Comparison of ENCODE assay signal across 9 mouse cellular contexts in genomic region chr6:52270494-52271480, GRCm38 (mm10). TPM values are rescaled to one million over a fixed set of nuclear protein-coding genes. Genes with fewer than 3 reads are reported as not detected.
A peak's percentile ranks its signal among the peaks of the same experiment; 100 is the strongest.
DNase-seq lines count a peak whose midpoint lies in the region; ATAC-seq and TF ChIP-seq lines count a peak whose summit lies in the region.
"Had no signal": no experiment of that assay in that cellular context is flagged by ENCODE, and none has a peak within 500 bp of the region (broad histone marks: within the 10 kb centered on the region; RNA-seq: fewer than 3 reads in every experiment).

No protein-coding gene starts in this region.

- H3K9ac ChIP-seq in kidney, embryonic 14.5 days (ENCODE audit: low read depth, low read length), result no peak overlapping the region
- H3K9ac ChIP-seq: lung, embryonic 15.5 days had no signal

- WGBS in kidney, embryonic 14.5 days, result 5% methylated on average over 23 of the region's 23 CpGs
- 18% methylated on average over 23 of the region's 23 CpGs for WGBS in lung, adult 2 months

- peaks cover 82% of the 10 kb centered on the region for H3K27me3 ChIP-seq in kidney, embryonic 14.5 days (ENCODE audit: control insufficient read depth, insufficient read depth, low read length)

- no peaks in the 10 kb centered on the region for H3K36me3 ChIP-seq in kidney, embryonic 14.5 days (ENCODE audit: control insufficient read depth, insufficient read depth, low read length)
- H3K36me3 ChIP-seq: lung, embryonic 15.5 days had no signal

- TF ChIP-seq CTCF in lung, adult 2 months (IDR thresholded peaks at IDR 0.05; ENCODE audit: insufficient read depth, low read length), result peak; percentile 79

- H3K4me1 ChIP-seq in kidney, embryonic 14.5 days (ENCODE audit: control insufficient read depth, insufficient read depth, low read length), result no peaks in the 10 kb centered on the region
- no peaks in the 10 kb centered on the region for H3K4me1 ChIP-seq in lung, adult 2 months (ENCODE audit: control insufficient read depth, insufficient read depth, low read length)
- H3K4me1 ChIP-seq: lung, embryonic 15.5 days had no signal

- no peaks in the 10 kb centered on the region for H3K9me3 ChIP-seq in kidney, embryonic 14.5 days (ENCODE audit: control insufficient read depth, low read length)
- H3K9me3 ChIP-seq: lung, embryonic 15.5 days had no signal

- 0 out of 2 replicates have a peak, but pooled peaks have one; percentile 55 for ATAC-seq in kidney, embryonic 14.5 days (ENCODE audit: low FRiP score, low TSS enrichment)

- peak; percentile 78 for DNase-seq in urinary bladder, postnatal 14 days (ENCODE audit: low spot score)
- DNase-seq in urinary bladder, adult 2 months (ENCODE audit: low spot score), result no peak
- peak; percentile 73 for DNase-seq in brain, adult 2 months (ENCODE audit: low read depth, low spot score)
- peak; percentile 67 for DNase-seq in gastrocnemius, postnatal 10 days
- DNase-seq in lung, adult 2 months, result peak; percentile 41
- DNase-seq in retina, postnatal 1 day, result peak; percentile 78

- no peak overlapping the region for H3K4me2 ChIP-seq in kidney, embryonic 14.5 days (replicated peaks; ENCODE audit: low read depth, low read length)
- H3K4me2 ChIP-seq: lung, embryonic 15.5 days had no signal

- H3K4me3 ChIP-seq in kidney, embryonic 14.5 days (ENCODE audit: low read length), result no peak overlapping the region
- H3K4me3 ChIP-seq in lung, adult 2 months (replicated peaks; ENCODE audit: extremely low read depth, low read depth, low read length), result no peak overlapping the region
- H3K4me3 ChIP-seq: erythroblast, embryonic 14.5 days; lung, embryonic 15.5 days had no signal

- no peak overlapping the region for H3K27ac ChIP-seq in kidney, embryonic 14.5 days (ENCODE audit: low read depth, low read length)
- H3K27ac ChIP-seq: lung, embryonic 15.5 days had no signal

- TF ChIP-seq POLR2A in lung, adult 2 months (IDR thresholded peaks at IDR 0.05; ENCODE audit: borderline replicate concordance, extremely low read depth, low read depth, low read length), result no peak

RNA-seq across cellular contexts. Expression of gene Hoxa13, which starts 10.1 kb away (rescaled TPM):
- 32.5 and 40.7 TPM in 2 replicates for polyA plus RNA-seq in urinary bladder, adult 2 months (2012; rRNA removed)
- total RNA-seq in gastrocnemius, postnatal 10 days (2021), result 1 to 10 TPM; 1.3 to 1.6 TPM
- polyA plus RNA-seq in kidney, embryonic 14.5 days (2014; fragmentation: Nextera tagmentation; extraction: Ambion mirVana), result not detected in 2 replicates
- polyA plus RNA-seq in lung, adult 2 months (2012; rRNA removed), result 0.22 TPM in 1 of 2 replicates, not detected in the other
- polyA plus RNA-seq: erythroblast, embryonic 14.5 days; lung, embryonic 15.5 days had no signal

RNA-seq across cellular contexts. Expression of gene Hoxa11, which starts 25.2 kb away (rescaled TPM):
- polyA plus RNA-seq in urinary bladder, adult 2 months (2012; rRNA removed), result 25.4 and 29.2 TPM in 2 replicates
- total RNA-seq in gastrocnemius, postnatal 10 days (2021), result 1 to 10 TPM; 4.4 to 5.6 TPM
- polyA plus RNA-seq in kidney, embryonic 14.5 days (2014; fragmentation: Nextera tagmentation; extraction: Ambion mirVana), result 27.6 and 35.6 TPM in 2 replicates
- not detected in 2 replicates for polyA plus RNA-seq in lung, adult 2 months (2012; rRNA removed)
- polyA plus RNA-seq: erythroblast, embryonic 14.5 days; lung, embryonic 15.5 days had no signal

RNA-seq across cellular contexts. Expression of gene Hoxa10, which starts 30.1 kb away (rescaled TPM):
- polyA plus RNA-seq in urinary bladder, adult 2 months (2012; rRNA removed), result 79.4 and 93.6 TPM in 2 replicates
- 10 to 100 TPM; 30.2 to 30.8 TPM for total RNA-seq in gastrocnemius, postnatal 10 days (2021)
- 177 and 186 TPM in 2 replicates for polyA plus RNA-seq in kidney, embryonic 14.5 days (2014; fragmentation: Nextera tagmentation; extraction: Ambion mirVana)
- polyA plus RNA-seq in lung, adult 2 months (2012; rRNA removed), result 0.23 TPM in 1 of 2 replicates, not detected in the other
- polyA plus RNA-seq: erythroblast, embryonic 14.5 days had no signal

RNA-seq across cellular contexts. Expression of gene Hoxa9, which starts 39.9 kb away (rescaled TPM):
- polyA plus RNA-seq in urinary bladder, adult 2 months (2012; rRNA removed), result 48.1 and 60.0 TPM in 2 replicates
- 10 to 100 TPM in 1 of 2 experiments, 1 to 10 TPM in 1; 7.8 to 11.2 TPM for total RNA-seq in gastrocnemius, postnatal 10 days (2021)
- polyA plus RNA-seq in kidney, embryonic 14.5 days (2014; fragmentation: Nextera tagmentation; extraction: Ambion mirVana), result 58.1 and 67.8 TPM in 2 replicates
- polyA plus RNA-seq in lung, adult 2 months (2012; rRNA removed), result 0.23 TPM in 1 of 2 replicates, not detected in the other
- polyA plus RNA-seq: erythroblast, embryonic 14.5 days had no signal

RNA-seq across cellular contexts. Expression of gene Evx1, which starts 42.5 kb away (rescaled TPM):
- 1.1 TPM in 2 replicates for polyA plus RNA-seq in urinary bladder, adult 2 months (2012; rRNA removed)
- not detected for total RNA-seq in gastrocnemius, postnatal 10 days (2021)
- not detected in 2 replicates for polyA plus RNA-seq in kidney, embryonic 14.5 days (2014; fragmentation: Nextera tagmentation; extraction: Ambion mirVana)
- polyA plus RNA-seq in lung, adult 2 months (2012; rRNA removed), result 0.05 TPM in 1 of 2 replicates, not detected in the other
- polyA plus RNA-seq: erythroblast, embryonic 14.5 days had no signal

Comparison
In these comparisons a context has a peak if more than half of its experiments do, and no peak if none do; other contexts are left out.
1. RNA of gene Hoxa13, which starts 10.1 kb away (polyA plus RNA-seq): 32.5 to 40.7 TPM in urinary bladder, adult 2 months; not detected in kidney, embryonic 14.5 days and 0.22 TPM in lung, adult 2 months; every median in the first group is over 10 times any median in the second.
2. RNA of gene Hoxa11, which starts 25.2 kb away (polyA plus RNA-seq): 27.6 to 35.6 TPM in kidney, embryonic 14.5 days and 25.4 to 29.2 TPM in urinary bladder, adult 2 months; not detected in lung, adult 2 months; every median in the first group is over 10 times any median in the second.
3. RNA of gene Hoxa10, which starts 30.1 kb away (polyA plus RNA-seq): 177 to 186 TPM in kidney, embryonic 14.5 days and 79.4 to 93.6 TPM in urinary bladder, adult 2 months; 0.23 TPM in lung, adult 2 months; every median in the first group is over 10 times any median in the second.